Mouse (Mus musculus): ENCODE measurements at regions not wholly inside any gene's neighbourhood (a gene's known extent, or its start where the extent isn't known, plus 50 kb on each side); places are given as distances from the start of the nearest gene placed in this dataset.

- DNase-seq, result no peak
These were observed 117.5 kb downstream of the Psmg1 start for GRCm38 (mm10) chr16:95873297-95873696.

- no peak for DNase-seq
These were observed 118.3 kb downstream of the Psmg1 start for GRCm38 (mm10) chr16:95872436-95872835.

DNA sequence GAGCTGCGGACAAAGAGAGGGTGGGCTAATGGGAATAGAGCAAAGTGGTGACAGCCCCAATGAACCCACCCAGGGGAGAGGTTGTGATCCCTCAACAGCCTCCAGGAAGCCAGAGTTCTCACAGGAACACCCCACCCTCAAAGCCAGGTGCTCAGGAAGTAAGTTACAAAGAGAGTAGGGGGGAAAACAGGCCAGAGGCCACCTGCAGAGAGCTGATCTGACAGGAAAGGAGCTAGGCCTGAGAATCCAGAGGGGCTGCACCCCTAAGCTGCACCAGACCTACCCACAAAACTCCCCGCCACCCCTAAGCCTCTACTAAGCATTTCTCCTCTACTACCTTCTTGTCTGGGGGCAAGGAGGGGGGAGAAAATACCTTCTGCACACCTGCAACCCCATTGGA is 120.5 kb downstream of the Psmg1 start:
- no peak for DNase-seq

- DNase-seq, result no peak
These were observed 121.3 kb downstream of the Psmg1 start for GRCm38 (mm10) chr16:95869501-95869900.

GRCm38 (mm10) chr16:95868896-95869295 is 121.9 kb downstream of the Psmg1 start:
- DNase-seq, result no peak

DNA sequence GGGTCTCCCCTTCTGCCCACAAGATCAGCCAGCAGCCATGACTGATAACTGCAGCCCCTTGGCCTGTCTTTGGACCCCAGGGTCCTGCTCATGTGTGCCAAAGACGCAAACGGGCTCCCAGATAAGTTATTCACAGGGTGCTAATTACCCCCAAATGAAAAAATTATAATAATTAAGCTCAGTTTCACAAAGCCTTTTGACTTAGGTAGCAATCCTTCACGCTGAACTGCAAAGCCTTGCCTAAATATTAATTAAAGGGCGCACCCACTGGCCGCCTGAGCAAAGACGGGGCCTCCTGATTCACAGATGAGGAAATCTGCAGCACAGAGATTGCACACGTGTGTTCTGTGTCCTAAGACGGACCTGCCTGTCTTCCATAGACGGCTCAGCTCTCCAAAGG is 123.2 kb downstream of the Psmg1 start:
- no peak for DNase-seq

DNA sequence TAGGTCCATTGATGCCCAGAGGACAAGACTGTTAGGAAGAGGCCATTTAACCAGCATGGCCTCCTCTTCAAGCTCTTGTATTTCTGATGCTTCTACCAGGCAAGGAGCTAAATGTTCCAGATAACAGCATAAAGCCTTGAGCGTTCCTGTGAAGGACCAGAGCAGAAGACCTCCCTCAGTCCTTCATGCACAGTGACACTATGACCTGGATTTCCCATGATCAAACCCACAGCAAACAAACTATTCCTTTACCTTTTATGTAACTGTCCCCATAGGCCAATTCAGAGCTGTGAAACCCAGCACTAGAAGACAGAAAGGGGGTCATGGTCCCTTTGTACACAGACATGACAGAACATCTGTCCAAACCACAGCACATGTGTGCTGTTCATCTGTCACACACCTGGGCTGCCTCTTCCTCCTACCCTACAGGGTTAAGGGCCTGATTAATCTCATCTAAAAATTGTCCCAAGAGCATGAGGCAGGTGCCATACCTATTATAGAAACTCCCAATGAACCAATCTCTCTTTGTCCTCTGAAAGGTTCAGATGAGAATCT is 123.8 kb downstream of the Psmg1 start:
- no peak for DNase-seq

- DNase-seq, result no peak
These were observed 125.2 kb downstream of the Psmg1 start for GRCm38 (mm10) chr16:95865603-95866002.

GRCm38 (mm10) chr16:95864646-95865045 is 126.1 kb downstream of the Psmg1 start:
- no peak for DNase-seq

DNA sequence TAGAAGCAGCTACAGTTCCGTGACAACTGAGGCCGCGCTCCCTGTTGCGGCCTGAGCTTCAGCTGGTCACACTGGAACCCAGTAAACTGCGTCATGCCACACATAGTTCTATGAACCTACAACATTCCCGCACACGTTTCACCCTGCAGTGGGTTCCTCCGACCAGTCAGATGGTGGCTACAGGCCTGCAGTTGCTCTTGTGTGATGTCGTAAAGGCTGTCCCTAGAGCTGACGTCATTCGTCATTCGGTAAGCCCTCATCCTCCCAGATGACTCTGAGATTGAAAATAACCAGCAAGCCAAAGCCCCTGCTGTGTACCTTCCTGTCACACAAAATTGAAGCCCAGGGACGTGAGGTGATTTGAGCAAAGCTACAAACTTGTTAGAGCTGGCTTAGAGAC is 126.7 kb downstream of the Psmg1 start:
- DNase-seq, result no peak

DNA sequence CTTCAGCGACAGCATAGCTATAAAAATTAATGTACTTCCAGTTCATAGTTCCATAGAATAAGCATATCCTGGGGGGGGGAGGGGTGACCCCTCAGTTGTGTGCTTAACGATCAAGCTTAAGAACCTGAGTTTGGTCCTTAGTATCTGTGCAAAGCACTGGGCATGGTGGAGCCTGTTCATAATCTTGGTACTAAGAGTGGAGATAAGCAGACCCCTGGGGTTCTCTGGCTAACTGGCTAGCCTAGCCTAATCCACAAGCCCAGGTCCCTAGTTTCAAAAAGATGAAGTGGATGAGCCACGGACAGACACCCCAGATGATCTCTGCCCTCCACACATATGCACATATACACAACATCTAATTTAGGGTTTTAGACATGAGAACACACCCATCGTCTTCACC is 127.2 kb downstream of the Psmg1 start:
- DNase-seq, result no peak

DNA sequence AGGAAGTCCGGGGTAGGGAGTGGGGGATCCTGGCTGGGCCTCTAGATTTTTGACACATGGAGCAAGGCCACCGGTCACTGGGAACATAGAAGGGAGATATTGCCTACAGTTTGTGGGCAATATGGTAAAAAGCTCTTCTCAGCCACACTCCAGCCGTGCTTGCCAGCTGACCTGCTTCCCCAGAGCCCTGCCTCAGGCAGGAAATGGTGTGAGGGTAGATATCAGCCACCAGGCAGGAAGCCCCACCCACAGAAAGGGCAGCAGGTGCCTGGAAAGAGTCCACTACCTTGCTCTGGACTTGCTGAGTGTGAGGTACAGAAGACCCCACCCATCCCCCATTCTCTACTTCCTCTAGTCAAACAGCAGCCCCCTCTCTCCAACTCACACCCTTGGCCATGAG is 128.1 kb downstream of the Psmg1 start:
- DNase-seq, result no peak

GRCm38 (mm10) chr16:95861231-95861690 is 129.5 kb downstream of the Psmg1 start:
- no peak for DNase-seq

DNA sequence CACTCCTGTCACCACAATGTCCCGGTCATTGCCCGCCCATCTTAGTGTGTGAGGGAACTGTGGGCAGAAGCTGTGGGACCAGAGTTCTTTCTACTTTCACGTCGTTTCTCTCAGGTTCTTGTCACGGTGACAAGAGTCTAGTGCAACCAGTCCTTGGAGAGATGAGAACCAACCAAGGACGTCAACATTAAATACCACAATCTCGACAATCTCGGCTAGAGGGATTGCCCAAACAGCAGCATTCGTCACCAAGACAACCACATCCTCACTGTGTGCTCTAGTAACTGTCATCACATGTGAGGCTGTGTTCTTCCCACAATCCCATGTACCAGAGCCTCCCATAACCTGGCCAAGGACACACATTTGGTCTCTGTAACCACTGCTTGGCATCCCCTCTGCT is 129.9 kb downstream of the Psmg1 start:
- no peak for DNase-seq

DNA sequence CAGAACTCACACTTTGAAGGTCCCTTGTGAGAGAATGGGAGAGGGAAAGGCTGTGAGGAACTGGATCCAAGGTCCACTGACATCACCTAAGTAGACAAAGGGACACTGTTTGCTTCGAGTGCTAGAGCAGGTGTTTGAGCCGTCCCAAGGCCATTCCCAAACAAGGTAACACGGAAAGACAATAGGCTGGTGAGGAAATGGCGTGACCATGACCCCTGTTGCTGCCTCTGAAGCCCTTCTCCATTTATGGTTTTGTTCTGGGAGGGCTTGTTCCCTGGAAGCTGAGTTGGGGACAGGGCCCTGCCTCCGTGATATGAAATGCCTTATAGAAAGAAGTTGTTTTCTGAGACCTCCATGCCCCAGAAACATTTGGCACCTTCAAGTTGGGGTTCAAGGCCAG is 130.6 kb downstream of the Psmg1 start:
- DNase-seq, result no peak

GRCm38 (mm10) chr16:95857403-95857802 is 133.4 kb downstream of the Psmg1 start:
- no peak for DNase-seq

DNA sequence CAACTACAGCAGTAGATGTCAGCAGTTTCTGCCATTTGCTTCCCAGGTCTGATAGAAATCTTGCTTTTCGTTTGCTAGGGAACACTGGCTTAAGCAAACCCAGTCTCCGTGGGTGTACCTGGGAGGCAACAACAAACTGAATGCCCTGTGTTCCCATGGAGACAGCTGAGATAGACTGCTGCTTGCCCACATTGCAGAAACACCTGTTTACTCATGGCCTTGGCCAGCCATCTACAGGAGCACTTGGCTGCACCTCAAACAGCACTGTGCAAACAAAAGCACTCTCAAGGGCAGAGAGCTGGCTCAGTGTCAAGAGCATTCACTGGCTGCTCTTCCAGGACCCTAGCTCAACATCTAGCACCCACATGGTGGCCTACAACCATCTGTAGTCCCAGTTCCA is 135.5 kb downstream of the Psmg1 start:
- no peak for DNase-seq

DNA sequence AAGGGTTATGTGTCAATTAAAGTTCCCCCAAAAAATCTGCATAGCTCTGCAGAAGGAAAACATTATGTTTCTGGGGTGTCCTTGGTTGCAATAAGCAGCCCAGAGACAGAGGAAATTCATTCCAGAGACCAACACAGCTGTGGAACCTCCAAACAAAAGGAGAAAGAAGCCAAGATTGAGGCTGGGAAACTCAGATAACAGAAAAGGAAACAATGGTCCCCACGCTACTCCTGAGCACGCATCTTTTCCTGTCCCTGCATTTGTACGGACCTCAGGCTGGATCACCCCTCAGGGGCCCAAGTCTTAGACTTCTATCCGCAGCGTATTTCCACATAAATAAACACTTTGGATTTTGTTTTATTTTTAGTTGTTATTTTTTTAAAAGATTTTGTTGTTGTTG is 138.9 kb downstream of the Psmg1 start:
- no peak for DNase-seq

DNA sequence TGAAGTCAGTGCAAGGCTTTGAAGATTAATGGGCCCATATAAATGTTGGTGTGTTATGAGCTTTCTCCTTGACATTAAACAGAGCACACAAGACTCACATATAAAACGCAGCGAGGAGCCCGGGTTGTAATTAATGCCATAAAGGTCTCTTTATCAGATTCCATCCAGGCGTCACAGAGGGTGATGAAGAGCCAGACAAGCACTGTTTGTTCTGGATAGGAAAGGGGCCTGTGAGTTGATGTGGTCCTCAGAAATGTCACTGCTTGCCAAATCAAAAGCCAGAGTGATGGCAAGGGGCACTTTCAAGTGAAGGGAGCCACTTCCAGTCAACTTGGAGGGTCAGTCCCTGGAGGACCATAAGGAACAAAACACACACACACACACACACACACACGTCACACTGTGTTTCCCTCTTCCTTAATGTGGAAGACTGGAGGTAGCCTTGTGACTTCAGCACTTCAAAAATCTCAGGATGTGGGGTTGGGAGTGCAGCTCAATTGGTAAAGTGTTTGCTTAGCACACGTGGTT is 142.1 kb downstream of the Psmg1 start:
- DNase-seq, result no peak

DNA sequence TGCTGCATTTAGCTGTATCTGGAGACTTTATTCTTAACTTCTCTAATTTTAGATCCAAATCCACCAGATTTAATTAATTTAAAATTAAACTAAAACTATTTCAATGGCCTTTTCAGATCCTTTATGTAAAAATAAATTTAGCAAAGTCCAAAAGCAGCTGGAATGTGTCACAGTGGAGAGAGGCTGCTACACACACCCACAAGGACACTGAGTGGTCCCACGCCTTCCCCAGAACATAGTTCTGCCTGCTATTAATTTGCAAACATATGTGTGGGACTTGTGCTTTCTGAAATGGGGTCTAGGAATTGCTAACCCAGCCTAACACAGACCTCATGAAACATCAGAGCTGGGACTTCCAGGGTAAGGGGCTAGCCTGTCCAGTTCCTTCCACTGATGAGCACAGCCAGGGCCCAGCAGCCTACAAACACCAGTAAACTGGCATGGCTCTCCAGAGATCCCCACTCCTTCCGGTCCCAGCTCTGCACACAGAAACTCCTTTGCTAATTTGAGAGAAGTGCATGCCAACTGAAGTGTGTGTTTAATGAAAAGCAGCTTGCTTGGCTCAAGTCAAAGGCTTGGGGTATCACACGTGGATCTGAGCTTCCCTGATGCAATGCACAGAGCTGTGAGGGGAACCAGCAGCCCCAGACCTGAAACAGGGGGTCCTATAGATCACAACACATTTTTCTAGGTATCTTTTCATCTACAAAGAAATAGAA is 142.8 kb downstream of the Psmg1 start:
- DNase-seq, result no peak

DNA sequence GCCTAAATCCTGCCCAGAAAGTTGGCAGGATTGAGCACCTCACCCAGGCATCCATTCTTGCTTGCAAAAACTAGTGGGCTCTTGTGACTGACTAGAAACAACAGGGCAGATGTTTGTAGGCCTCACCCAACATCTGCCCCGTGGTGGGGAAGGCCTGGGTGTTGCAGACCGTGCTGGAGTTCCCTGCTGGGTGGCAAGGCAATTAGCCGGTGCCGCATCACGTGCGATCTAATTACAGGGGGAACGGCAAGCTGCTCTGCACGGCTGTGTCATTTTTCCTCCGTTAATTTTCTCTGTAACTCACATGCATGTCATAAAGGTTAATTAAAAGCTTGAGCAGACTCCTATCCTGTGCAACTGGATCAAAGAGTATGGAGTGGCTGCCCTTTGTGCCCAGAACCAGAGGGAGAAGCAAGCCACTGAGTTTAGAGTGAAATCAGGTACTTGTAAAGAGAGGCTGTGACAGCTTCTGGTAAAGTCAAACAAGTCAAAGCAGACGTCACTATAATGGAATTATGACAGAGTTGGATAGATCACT is 143.5 kb downstream of the Ets2 start:
- DNase-seq, result no peak

- peak; percentile 42 for DNase-seq
These were observed 142.8 kb downstream of the Ets2 start for GRCm38 (mm10) chr16:95844691-95845090.

DNA sequence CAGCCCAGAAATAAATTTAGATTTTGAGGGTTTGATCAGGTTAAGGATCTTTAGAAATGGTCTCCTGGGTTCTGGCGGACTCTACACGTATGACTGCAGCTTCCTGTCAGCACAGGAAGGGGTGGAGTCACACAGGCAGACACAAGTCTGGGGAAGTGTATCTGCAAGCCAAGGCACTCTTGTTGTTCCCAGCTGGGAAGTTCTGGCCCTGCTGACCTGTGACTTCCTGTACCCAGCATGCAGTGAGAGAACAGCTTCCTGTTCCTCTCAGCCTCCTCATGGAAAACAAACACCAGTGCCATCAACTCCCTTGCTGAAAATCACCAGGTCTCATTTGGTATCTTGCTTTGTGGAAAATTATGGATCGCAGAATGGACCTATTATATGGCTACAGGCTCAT is 140.9 kb downstream of the Ets2 start:
- DNase-seq, result no peak

- no peak for DNase-seq
These were observed 137.8 kb downstream of the Ets2 start for GRCm38 (mm10) chr16:95839512-95840253.
